Mouse (Mus musculus) left cerebral cortex, postnatal 4 days (tissue): ENCODE results near the gene Pla2g16. TPM values are rescaled to one million over a fixed set of nuclear protein-coding genes. Genes with fewer than 3 reads are reported as not detected.

Source experiments
- DNase-seq: peaks from one replicate; pipeline ENCODE4 v3.0.0-alpha.2; 2022
- intact Hi-C: fragments of 180-260 bp; cut with DNase I; formaldehyde crosslinking; loops from one replicate; pipeline ENCODE4 v1.15.1; 2025
- total RNA-seq, 2 experiments: library from RNA; stranded (reverse); gene quantifications; 2 replicates each; pipeline ENCODE4 v1.2.3; 2021

Pla2g16 gene
- total RNA-seq, 2 experiments from 2014 or later = 5.5 to 5.6 TPM

GRCm38 (mm10) chr19:7563676-7564075, 6.4 kb downstream of the Pla2g16 start:
- intact Hi-C loops = no loop called here
- DNase-seq = no peak

GRCm38 (mm10) chr19:7564457-7564856, 7.2 kb downstream of the Pla2g16 start:
- no peak for DNase-seq
- intact Hi-C loops = no loop called here

- DNase-seq = no peak
Measured at GRCm38 (mm10) chr19:7566826-7567225, 9.6 kb downstream of the Pla2g16 start.

DNA sequence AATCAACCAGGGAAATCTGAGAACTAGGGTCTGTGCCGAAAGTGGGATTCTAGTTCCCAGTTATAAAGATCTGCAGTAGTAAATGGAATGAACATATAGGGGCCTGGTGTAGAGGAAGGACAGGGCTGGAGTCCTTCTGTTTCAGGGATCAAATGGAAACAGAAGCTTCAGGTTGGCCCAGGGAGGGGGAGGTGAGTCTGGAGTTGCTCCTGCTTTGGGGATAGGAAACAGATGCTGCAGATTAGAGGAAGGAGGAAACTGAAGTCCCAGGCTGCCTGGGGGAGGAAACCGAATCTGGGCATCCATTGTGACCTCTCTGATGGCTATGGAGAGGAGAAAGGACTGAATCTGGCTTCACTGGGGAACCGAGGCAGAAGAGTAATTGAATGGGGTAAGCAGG, 11.1 kb downstream of the Pla2g16 start:
- intact Hi-C loops = no loop called here

More at GRCm38 (mm10) chr19:7566826-7567225, 9.6 kb downstream of the Pla2g16 start:
- intact Hi-C loops = no loop called here

DNA sequence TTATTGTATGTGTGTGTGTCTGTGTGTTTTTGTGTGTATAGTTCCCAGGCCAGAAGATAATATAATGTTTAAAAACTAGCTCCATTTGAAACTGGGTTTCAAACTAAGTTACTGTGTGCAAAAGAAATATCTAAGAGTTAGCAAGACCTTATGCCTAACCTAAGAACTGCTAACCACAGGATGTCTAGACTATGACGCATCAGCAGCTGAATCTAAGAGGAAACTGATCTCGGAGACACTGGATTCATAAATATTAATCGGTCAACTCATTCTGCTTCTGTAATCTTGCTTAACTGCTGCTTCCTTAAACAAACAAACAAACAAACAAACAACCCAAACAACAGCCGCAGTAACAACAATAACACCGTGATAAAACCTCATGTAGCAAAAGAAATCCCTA, 12.4 kb downstream of the Pla2g16 start:
- intact Hi-C loops = no loop called here
- no peak for DNase-seq

More for the DNA sequence above, 11.1 kb downstream of the Pla2g16 start:
- DNase-seq = no peak

GRCm38 (mm10) chr19:7576180-7576579, 18.9 kb downstream of the Pla2g16 start:
- intact Hi-C loops = no loop called here
- no peak for DNase-seq

DNA sequence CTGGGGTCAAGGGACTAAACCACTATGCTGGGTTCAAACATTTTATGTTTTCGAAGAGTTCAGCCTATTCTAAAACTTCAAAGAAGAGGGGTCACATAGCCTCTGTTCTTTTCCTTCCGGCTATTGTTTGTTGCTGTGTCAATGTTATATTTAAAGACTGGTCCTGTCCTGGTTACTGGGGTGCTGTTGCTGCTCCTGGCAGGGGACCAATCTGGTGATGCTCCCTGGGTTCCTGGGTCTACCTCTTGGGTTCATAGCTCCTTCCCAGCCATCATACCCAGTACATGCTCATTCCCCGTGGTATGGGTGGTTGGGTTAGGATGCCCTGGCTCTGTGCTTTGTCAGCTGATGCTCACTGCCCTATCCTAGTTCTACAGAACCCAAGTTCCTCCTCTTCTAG, 20.5 kb downstream of the Pla2g16 start:
- intact Hi-C loops = no loop called here
- DNase-seq = no peak

DNA sequence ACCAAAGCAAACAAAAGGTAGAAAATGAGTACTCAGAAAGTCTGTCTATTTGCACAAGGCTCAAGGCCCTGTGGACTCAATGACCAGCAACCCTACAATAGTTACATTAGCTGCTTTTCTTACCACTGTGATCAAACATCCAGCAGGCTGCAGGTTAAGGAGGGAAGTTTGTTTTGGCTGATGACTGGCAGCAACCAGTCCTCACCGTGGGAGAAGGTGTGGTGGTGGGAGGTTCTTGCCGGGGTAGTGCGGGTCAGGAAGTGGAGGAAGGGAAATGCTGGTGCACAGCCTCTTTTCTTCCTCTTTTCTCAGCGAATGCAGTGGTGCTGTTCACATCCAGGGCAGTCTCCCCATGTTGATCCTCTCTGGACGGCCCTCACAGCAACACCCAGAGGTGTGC, 23.8 kb downstream of the Pla2g16 start:
- intact Hi-C loops = no loop called here
- no peak for DNase-seq

GRCm38 (mm10) chr19:7583101-7583500, 25.8 kb downstream of the Pla2g16 start:
- no peak for DNase-seq
- intact Hi-C loops = no loop called here

DNA sequence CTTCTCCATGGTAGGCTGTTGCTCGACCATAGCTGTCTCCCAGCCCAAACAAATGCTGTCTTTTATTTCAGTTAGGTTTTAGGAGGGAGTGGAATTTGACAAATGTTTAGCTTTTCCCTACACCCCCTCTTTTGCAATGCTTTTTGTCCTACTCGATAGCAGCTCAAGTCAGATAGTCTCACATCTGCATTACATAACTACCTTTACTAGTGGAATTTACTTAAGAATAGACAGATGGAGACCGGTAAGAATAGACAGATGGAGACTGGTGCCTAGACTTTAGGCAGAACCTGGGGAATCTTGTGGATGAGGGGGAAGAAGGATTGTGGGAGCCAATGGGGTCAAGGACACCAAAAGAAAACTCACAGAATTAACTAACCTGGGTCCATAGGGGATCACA, 26.3 kb downstream of the Pla2g16 start:
- intact Hi-C loops = no loop called here
- no peak for DNase-seq

DNA sequence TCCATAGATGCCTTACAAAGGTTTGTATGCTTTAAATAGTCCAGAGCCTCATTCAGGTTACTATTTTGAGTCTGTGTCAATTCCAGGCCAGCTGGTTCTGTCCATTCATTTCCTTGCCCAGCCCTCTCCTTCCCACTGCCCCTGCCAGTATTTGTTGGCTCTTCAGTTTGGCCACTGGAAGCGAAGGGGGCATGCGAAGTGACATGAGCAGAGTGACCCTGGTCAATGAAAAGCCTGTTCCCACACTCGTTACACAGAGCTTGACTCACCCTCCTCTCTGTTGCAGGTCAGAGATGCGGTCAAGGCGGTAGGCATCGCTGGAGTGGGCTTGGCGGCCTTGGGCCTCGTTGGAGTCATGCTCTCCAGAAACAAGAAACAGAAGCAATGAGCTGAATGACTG, 28.0 kb downstream of the Pla2g16 start:
- no peak for DNase-seq
- intact Hi-C loops = no loop called here

DNA sequence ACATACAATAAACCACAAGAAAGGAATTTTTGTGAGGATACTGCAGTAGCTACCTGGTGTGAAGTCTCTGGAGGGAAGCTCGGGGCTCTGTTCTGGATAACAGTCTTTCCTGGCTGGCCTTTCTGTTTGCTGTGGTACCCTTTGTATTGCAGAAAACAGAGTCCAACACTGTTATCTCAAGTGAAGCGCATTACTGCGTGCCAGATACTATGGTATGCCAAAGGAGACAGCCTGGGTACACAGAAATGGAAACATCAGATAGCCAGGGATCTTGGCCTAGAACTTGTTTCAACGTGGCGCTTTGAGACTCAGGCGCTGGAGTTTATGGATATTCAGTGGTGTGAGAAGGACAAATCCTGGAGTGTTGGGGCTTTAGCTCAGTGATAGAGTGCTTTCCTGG, 28.5 kb downstream of the Pla2g16 start:
- no peak for DNase-seq
- intact Hi-C loops = no loop called here

GRCm38 (mm10) chr19:7590795-7591194, 33.5 kb downstream of the Pla2g16 start:
- intact Hi-C loops = no loop called here

GRCm38 (mm10) chr19:7592018-7592417, 34.8 kb downstream of the Pla2g16 start:
- intact Hi-C loops = no loop called here
- no peak for DNase-seq

More at GRCm38 (mm10) chr19:7590795-7591194, 33.5 kb downstream of the Pla2g16 start:
- no peak for DNase-seq

DNA sequence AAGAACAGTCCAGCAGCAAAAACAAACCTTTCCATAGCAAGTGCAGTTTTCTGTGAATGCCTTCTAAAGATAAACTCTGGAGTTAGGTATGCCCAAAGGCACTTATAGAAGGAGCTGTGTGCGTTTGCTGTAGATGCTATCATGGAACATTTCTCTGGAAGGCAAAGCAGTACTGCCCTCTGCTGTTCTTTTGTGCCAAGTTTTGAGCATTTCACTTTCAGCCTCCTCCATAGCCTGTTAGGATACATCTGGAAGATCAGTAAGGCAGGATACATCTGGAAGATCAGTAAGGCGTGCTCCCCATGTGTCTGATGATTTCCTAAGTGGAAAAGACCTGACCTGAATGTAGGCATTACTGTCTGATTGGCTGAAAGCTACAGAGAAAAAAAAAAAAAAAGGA, 38.3 kb downstream of the Pla2g16 start:
- intact Hi-C loops = loop anchor here (5.0 kb wide), 1 partner anchor 68 kb away; no protein-coding TSS in a partner anchor
- DNase-seq = no peak

DNA sequence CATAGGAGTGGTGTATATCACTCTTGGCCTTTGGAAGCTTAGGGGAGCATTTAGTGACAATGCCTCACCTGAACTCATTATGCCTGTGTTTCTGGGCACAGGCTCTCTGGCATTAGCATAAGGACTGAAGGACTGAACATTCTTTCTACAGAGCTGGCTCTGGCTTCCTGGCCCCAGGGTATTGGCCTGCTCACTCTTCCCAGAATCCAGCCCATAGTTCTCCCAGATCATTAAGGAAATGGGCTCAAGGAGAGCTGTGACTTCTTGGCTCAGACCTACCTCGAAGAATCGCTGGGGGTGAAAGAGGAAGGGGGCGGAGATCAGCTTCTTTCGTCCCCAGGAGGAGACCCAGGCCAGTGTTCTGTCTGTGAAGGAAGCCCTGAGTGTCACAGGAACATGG, 41.2 kb downstream of the Pla2g16 start:
- intact Hi-C loops = loop anchor here (5.0 kb wide), 1 partner anchor 71 kb away; no protein-coding TSS in a partner anchor
- no peak for DNase-seq

GRCm38 (mm10) chr19:7601551-7601950, 44.3 kb downstream of the Pla2g16 start:
- intact Hi-C loops = no loop called here
- DNase-seq = no peak

GRCm38 (mm10) chr19:7604107-7604506, 46.8 kb downstream of the Pla2g16 start:
- intact Hi-C loops = no loop called here

GRCm38 (mm10) chr19:7605013-7605412, 47.8 kb downstream of the Pla2g16 start:
- intact Hi-C loops = no loop called here
- no peak for DNase-seq

More at GRCm38 (mm10) chr19:7604107-7604506, 46.8 kb downstream of the Pla2g16 start:
- no peak for DNase-seq

- peak; percentile 92 for DNase-seq
- intact Hi-C loops = no loop called here
Measured at GRCm38 (mm10) chr19:7605930-7606783, 48.9 kb downstream of the Pla2g16 start.

DNA sequence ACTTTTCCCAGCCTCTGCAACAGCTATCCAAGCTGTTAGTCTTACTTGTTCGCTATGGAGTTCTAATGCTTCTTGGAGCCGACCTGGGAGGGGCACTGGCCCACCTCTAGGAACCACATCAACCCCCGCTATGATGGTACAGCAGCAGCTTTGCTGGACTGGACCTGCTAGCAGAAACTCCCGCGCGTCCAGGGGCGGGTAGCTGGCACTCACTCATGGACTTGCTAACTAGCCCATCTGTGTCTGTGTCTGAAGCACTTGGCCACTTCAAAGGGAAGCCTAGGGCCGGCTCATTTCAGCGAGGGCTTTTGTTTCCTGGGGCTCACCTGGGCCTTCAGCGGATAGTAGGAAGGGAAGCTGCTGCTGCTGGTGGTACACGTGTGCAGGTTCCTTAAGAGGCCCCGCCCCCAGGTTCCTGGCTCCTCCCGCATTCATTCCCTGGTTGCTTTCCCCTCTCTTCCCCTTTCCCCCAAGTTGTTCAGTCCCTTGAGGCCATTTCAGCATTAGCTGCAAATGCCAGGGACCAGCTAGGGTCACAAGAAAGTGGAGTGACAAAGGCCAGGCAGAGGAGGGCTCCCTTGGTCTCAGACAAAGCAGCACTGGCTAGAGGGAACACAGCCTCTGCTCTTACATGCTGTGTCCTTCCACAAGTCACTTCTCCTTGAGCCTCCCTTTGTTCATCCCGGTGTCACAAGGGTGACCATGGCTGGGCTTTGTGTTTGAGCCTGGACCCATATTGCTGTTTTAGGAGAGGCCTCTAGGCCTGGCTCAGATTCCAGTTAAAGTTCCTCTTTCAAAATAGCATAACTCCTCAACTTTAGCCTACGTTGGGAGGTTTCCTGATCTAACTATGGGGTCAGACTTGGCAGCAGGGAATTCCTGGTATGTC, 49.8 kb downstream of the Pla2g16 start, which contains the start of gene Lgals12:
TSS of gene Lgals12 (minus strand) at position 393 of the 889 bp plus-strand sequence.
- peak; percentile 71 for DNase-seq
- intact Hi-C loops = no loop called here
